Mouse (Mus musculus): ENCODE measurements around the gene Apoa2.

- TF ChIP-seq CTCF (IDR thresholded peaks at IDR 0.05; ENCODE audit: insufficient read depth, low read depth, low read length) = no peak
- TF ChIP-seq POLR2A (IDR thresholded peaks at IDR 0.05; ENCODE audit: insufficient read depth, low read depth, low read length) = no peak
Measured at GRCm38 (mm10) chr1:171212854-171213253, 12.0 kb upstream of the Apoa2 start.

Measured in olfactory bulb, adult 2 months (tissue).